ENCODE assay signal across 21 mouse cellular contexts in genomic region chr11:75308650-75309049, GRCm38 (mm10). TPM values are rescaled to one million over a fixed set of nuclear protein-coding genes. Genes with fewer than 3 reads are reported as not detected.
DNase-seq lines count a peak whose midpoint lies in the region; ATAC-seq and TF ChIP-seq lines count a peak whose summit lies in the region.
"Had no signal": no experiment of that assay in that cellular context is flagged by ENCODE, and none has a peak within 500 bp of the region (broad histone marks: within the 10 kb centered on the region; RNA-seq: fewer than 3 reads in every experiment).

No protein-coding gene starts in this region.

- no peak overlapping the region for H3K4me2 ChIP-seq in hindbrain, postnatal 0 days (ENCODE audit: low read depth, low read length)
- H3K4me2 ChIP-seq in hindbrain, embryonic 12.5 days (replicated peaks) = no peak overlapping the region
- no peak overlapping the region for H3K4me2 ChIP-seq in liver, embryonic 12.5 days
- H3K4me2 ChIP-seq: heart, embryonic 11.5 days; lung, embryonic 14.5 days; neural tube, embryonic 12.5 days had no signal

- no peak overlapping the region for H3K4me3 ChIP-seq in hindbrain, postnatal 0 days (ENCODE audit: low read length)
- H3K4me3 ChIP-seq in hindbrain, embryonic 12.5 days = no peak overlapping the region
- no peak overlapping the region for H3K4me3 ChIP-seq in liver, embryonic 12.5 days
- H3K4me3 ChIP-seq: hindbrain, embryonic 10.5 days; megakaryocyte, embryonic 14.5 days; neural tube, embryonic 12.5 days had no signal

- WGBS in hindbrain, postnatal 0 days = 79% methylated on average over 4 of the region's 4 CpGs
- WGBS in hindbrain, embryonic 12.5 days = 88% methylated on average over 4 of the region's 4 CpGs
- 84% methylated on average over 4 of the region's 4 CpGs for WGBS in liver, embryonic 12.5 days (ENCODE audit: insufficient replicate concordance)

- no peak overlapping the region for H3K27ac ChIP-seq in hindbrain, postnatal 0 days
- no peak overlapping the region for H3K27ac ChIP-seq in hindbrain, embryonic 12.5 days
- H3K27ac ChIP-seq in liver, embryonic 12.5 days = no peak overlapping the region
- H3K27ac ChIP-seq: hindbrain, embryonic 10.5 days; liver, embryonic 14.5 days; neural tube, embryonic 12.5 days had no signal

- H3K9ac ChIP-seq in hindbrain, postnatal 0 days (replicated peaks; ENCODE audit: low read length) = no peak overlapping the region
- H3K9ac ChIP-seq in hindbrain, embryonic 12.5 days = no peak overlapping the region
- no peak overlapping the region for H3K9ac ChIP-seq in liver, embryonic 12.5 days
- H3K9ac ChIP-seq: liver, embryonic 14.5 days; lung, embryonic 14.5 days; neural tube, embryonic 12.5 days had no signal

- H3K36me3 ChIP-seq in hindbrain, postnatal 0 days (ENCODE audit: insufficient read depth, low read length) = peaks cover 42% of the 10 kb centered on the region
- H3K36me3 ChIP-seq in hindbrain, embryonic 12.5 days = peaks cover 56% of the 10 kb centered on the region
- peaks cover 99% of the 10 kb centered on the region for H3K36me3 ChIP-seq in liver, embryonic 12.5 days

- no peaks in the 10 kb centered on the region for H3K4me1 ChIP-seq in hindbrain, postnatal 0 days (ENCODE audit: insufficient read depth, low read length)
- no peaks in the 10 kb centered on the region for H3K4me1 ChIP-seq in hindbrain, embryonic 12.5 days
- peaks cover 19% of the 10 kb centered on the region; the same call in 1 of the 2 replicates for H3K4me1 ChIP-seq in liver, embryonic 12.5 days
- H3K4me1 ChIP-seq: hindbrain, embryonic 10.5 days; neural tube, embryonic 12.5 days had no signal

- no peaks in the 10 kb centered on the region for H3K27me3 ChIP-seq in hindbrain, postnatal 0 days (ENCODE audit: insufficient read depth, low read length)
- no peaks in the 10 kb centered on the region for H3K27me3 ChIP-seq in hindbrain, embryonic 12.5 days
- H3K27me3 ChIP-seq in liver, embryonic 12.5 days (replicated peaks) = no peaks in the 10 kb centered on the region
- H3K27me3 ChIP-seq: megakaryocyte, embryonic 14.5 days; neural tube, embryonic 12.5 days had no signal

- ATAC-seq in hindbrain, postnatal 0 days = peak; percentile 21; the same call in 1 of the 2 replicates
- ATAC-seq in hindbrain, embryonic 12.5 days (ENCODE audit: low FRiP score) = no peak
- ATAC-seq in liver, embryonic 12.5 days = no peak
- ATAC-seq: activated CD4-positive, CD25-positive, alpha-beta regulatory T cell, adult 4 months had no signal

- H3K9me3 ChIP-seq in hindbrain, postnatal 0 days (ENCODE audit: low read length) = no peaks in the 10 kb centered on the region
- no peaks in the 10 kb centered on the region for H3K9me3 ChIP-seq in hindbrain, embryonic 12.5 days (replicated peaks)
- no peaks in the 10 kb centered on the region for H3K9me3 ChIP-seq in liver, embryonic 12.5 days (replicated peaks)
- H3K9me3 ChIP-seq: hindbrain, embryonic 10.5 days; megakaryocyte, embryonic 14.5 days; neural tube, embryonic 12.5 days had no signal

- TF ChIP-seq CTCF in hindbrain, postnatal 0 days (IDR thresholded peaks at IDR 0.05; ENCODE audit: low read depth) = no peak

- DNase-seq in hindbrain, postnatal 0 days (ENCODE audit: low spot score) = no peak
- DNase-seq in layer of hippocampus, adult 9-11 months = peak; percentile 45
- no peak for DNase-seq in layer of hippocampus, adult 11-12 months (ENCODE audit: low spot score)
- peak; percentile 13 for DNase-seq in 3T3-L1 (ENCODE audit: low read depth, low spot score)
- DNase-seq in adipocyte (ENCODE audit: low spot score) = peak; percentile 67
- no peak for DNase-seq in spleen, postnatal 4 days (ENCODE audit: low spot score in 2 of 2)
- DNase-seq: adrenal gland, postnatal 10 days; cerebellum, adult 11 months; cerebellum, adult 9-11 months; kidney, adult 9 months; lung, embryonic 14.5 days; lung, postnatal 36 days; thymus, postnatal 14 days had no signal

RNA-seq across cellular contexts. Expression of gene Rpa1, which starts 39.5 kb away (rescaled TPM):
- total RNA-seq in hindbrain, postnatal 0 days (2014; rRNA removed) = 66.9 and 105 TPM in 2 replicates
- polyA plus RNA-seq in hindbrain, postnatal 0 days (2015; fragmentation: Nextera tagmentation; extraction: Ambion mirVana) = 51.1 and 55.5 TPM in 2 replicates
- 96.9 and 99.5 TPM in 2 replicates for polyA plus RNA-seq in hindbrain, embryonic 12.5 days (2016; fragmentation: Nextera tagmentation; extraction: Ambion mirVana)
- 143 and 149 TPM in 2 replicates for polyA plus RNA-seq in liver, embryonic 12.5 days (2016; fragmentation: Nextera tagmentation; extraction: Ambion mirVana)

RNA-seq across cellular contexts. Expression of gene Smyd4, which starts 39.6 kb away (rescaled TPM):
- total RNA-seq in hindbrain, postnatal 0 days (2014; rRNA removed) = 12.7 and 14.1 TPM in 2 replicates
- polyA plus RNA-seq in hindbrain, postnatal 0 days (2015; fragmentation: Nextera tagmentation; extraction: Ambion mirVana) = 17.1 and 17.7 TPM in 2 replicates
- polyA plus RNA-seq in hindbrain, embryonic 12.5 days (2016; fragmentation: Nextera tagmentation; extraction: Ambion mirVana) = 13.4 and 17.3 TPM in 2 replicates
- 6.9 and 8.6 TPM in 2 replicates for polyA plus RNA-seq in liver, embryonic 12.5 days (2016; fragmentation: Nextera tagmentation; extraction: Ambion mirVana)

Comparison
In these comparisons a context has a peak if more than half of its experiments do, and no peak if none do; other contexts are left out.
1. DNase-seq: peak in layer of hippocampus, adult 9-11 months (single experiment), 3T3-L1 (single experiment) and adipocyte (single experiment); none in hindbrain, postnatal 0 days (single experiment), layer of hippocampus, adult 11-12 months (single experiment) and spleen, postnatal 4 days (0 of 2).